Comparison of ENCODE assay signal across 22 mouse cellular contexts in the genomic region with DNA sequence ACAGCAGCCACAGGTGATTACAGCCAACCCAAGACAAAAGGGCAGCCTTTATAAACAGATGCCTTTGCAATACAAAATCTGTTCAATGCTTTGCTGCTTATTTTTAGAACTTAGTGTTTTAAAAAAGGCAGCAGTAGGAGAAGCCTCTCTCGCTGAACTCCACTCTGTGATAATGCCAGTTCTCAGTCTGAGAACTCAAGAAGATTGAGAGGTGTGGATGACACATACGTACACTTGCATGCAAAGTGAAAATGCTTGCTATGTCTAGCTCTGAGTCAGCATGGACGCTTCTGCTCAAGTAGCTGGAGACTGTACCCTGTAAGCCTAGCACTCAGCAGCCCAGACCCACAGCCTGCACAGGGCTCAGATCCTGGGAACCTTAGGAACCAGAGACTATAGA. TPM values are rescaled to one million over a fixed set of nuclear protein-coding genes. Genes with fewer than 3 reads are reported as not detected.
DNase-seq lines count a peak whose midpoint lies in the region; ATAC-seq and TF ChIP-seq lines count a peak whose summit lies in the region.
"Had no signal": no experiment of that assay in that cellular context is flagged by ENCODE, and none has a peak within 500 bp of the region (broad histone marks: within the 10 kb centered on the region; RNA-seq: fewer than 3 reads in every experiment).

No protein-coding gene starts in this region.

- TF ChIP-seq CTCF in forebrain, postnatal 0 days (IDR thresholded peaks at IDR 0.05; ENCODE audit: low read depth), result no peak

- no peak overlapping the region for H3K9ac ChIP-seq in forebrain, postnatal 0 days
- no peak overlapping the region for H3K9ac ChIP-seq in forebrain, embryonic 14.5 days (ENCODE audit: low read length)
- H3K9ac ChIP-seq: limb, embryonic 12.5 days; liver, embryonic 15.5 days; midbrain, embryonic 15.5 days had no signal

- no peak overlapping the region for H3K4me2 ChIP-seq in forebrain, postnatal 0 days (ENCODE audit: low read depth)
- no peak overlapping the region for H3K4me2 ChIP-seq in forebrain, embryonic 14.5 days (ENCODE audit: low read length)
- H3K4me2 ChIP-seq: limb, embryonic 12.5 days; liver, embryonic 15.5 days; midbrain, embryonic 15.5 days had no signal

- intact Hi-C loops in left cerebral cortex, postnatal 36 days (cut with DNase I), result no loop called here

- 38% methylated on average over 3 of the region's 3 CpGs for WGBS in forebrain, postnatal 0 days
- WGBS in forebrain, embryonic 14.5 days, result 63% methylated on average over 3 of the region's 3 CpGs

- DNase-seq in forebrain, postnatal 0 days, result peak; percentile 43
- DNase-seq in forebrain, embryonic 14.5 days (ENCODE audit: low spot score), result no peak
- peak; percentile 19 for DNase-seq in layer of hippocampus, adult 9-11 months
- DNase-seq in layer of hippocampus, adult 11-12 months (ENCODE audit: low spot score), result no peak
- DNase-seq in NIH3T3 (ENCODE audit: low read depth), result peak; percentile 2
- peak; percentile 15 to 23 for DNase-seq in left cerebral cortex, postnatal 36 days (ENCODE audit: low spot score in 2 of 2)
- DNase-seq in natural killer cell, adult 2 months (ENCODE audit: low spot score in 2 of 2), result no peak
- no peak for DNase-seq in lung, postnatal 14 days
- DNase-seq: adrenal gland, postnatal 14 days; cerebellum, adult 2 months; heart, postnatal 36 days; kidney, postnatal 10 days; thymus, postnatal 4 days had no signal

- peak; percentile 91 for ATAC-seq in forebrain, postnatal 0 days
- ATAC-seq in forebrain, embryonic 14.5 days, result no peak
- ATAC-seq: activated CD4-positive, CD25-positive, alpha-beta regulatory T cell, adult 4 months; hindbrain, embryonic 16.5 days; intestine, postnatal 0 days; lung, postnatal 0 days; midbrain, embryonic 15.5 days had no signal

- H3K9me3 ChIP-seq in forebrain, postnatal 0 days (ENCODE audit: low read length), result no peaks in the 10 kb centered on the region
- no peaks in the 10 kb centered on the region for H3K9me3 ChIP-seq in forebrain, embryonic 14.5 days (replicated peaks; ENCODE audit: control insufficient read depth, low read length)
- H3K9me3 ChIP-seq: limb, embryonic 12.5 days; liver, embryonic 15.5 days; midbrain, embryonic 15.5 days had no signal

- no peak overlapping the region for H3K27ac ChIP-seq in forebrain, postnatal 0 days (ENCODE audit: low read depth, low read length)
- no peak overlapping the region for H3K27ac ChIP-seq in forebrain, embryonic 14.5 days (ENCODE audit: low read depth, low read length)
- H3K27ac ChIP-seq: limb, embryonic 12.5 days; liver, embryonic 15.5 days; midbrain, embryonic 15.5 days had no signal

- no peaks in the 10 kb centered on the region for H3K27me3 ChIP-seq in forebrain, postnatal 0 days (ENCODE audit: insufficient read depth, low read length)
- H3K27me3 ChIP-seq in forebrain, embryonic 14.5 days (replicated peaks; ENCODE audit: control insufficient read depth, insufficient read depth, low read length), result no peaks in the 10 kb centered on the region
- H3K27me3 ChIP-seq: limb, embryonic 12.5 days; liver, embryonic 15.5 days; midbrain, embryonic 15.5 days had no signal

- H3K36me3 ChIP-seq in forebrain, postnatal 0 days (ENCODE audit: insufficient read depth), result no peaks in the 10 kb centered on the region
- no peaks in the 10 kb centered on the region for H3K36me3 ChIP-seq in forebrain, embryonic 14.5 days (ENCODE audit: control insufficient read depth, insufficient read depth, low read length)
- H3K36me3 ChIP-seq: limb, embryonic 12.5 days; liver, embryonic 15.5 days; midbrain, embryonic 15.5 days had no signal

- no peaks in the 10 kb centered on the region for H3K4me1 ChIP-seq in forebrain, postnatal 0 days (ENCODE audit: insufficient read depth)
- H3K4me1 ChIP-seq in forebrain, embryonic 14.5 days (ENCODE audit: control insufficient read depth, insufficient read depth, low read length), result no peaks in the 10 kb centered on the region
- H3K4me1 ChIP-seq: limb, embryonic 12.5 days; liver, embryonic 15.5 days; midbrain, embryonic 15.5 days had no signal

- H3K4me3 ChIP-seq in forebrain, postnatal 0 days (ENCODE audit: low read depth, low read length), result no peak overlapping the region
- H3K4me3 ChIP-seq in forebrain, embryonic 14.5 days (ENCODE audit: low read depth, low read length), result no peak overlapping the region
- H3K4me3 ChIP-seq: erythroblast, embryonic 14.5 days; limb, embryonic 12.5 days; liver, embryonic 15.5 days; midbrain, embryonic 15.5 days had no signal

RNA-seq across cellular contexts. Expression of a gene that starts 16.2 kb away (rescaled TPM):
- total RNA-seq in forebrain, postnatal 0 days (2014; rRNA removed), result 15.8 and 16.2 TPM in 2 replicates
- 13.9 and 14.3 TPM in 2 replicates for polyA plus RNA-seq in forebrain, postnatal 0 days (2015; fragmentation: Nextera tagmentation; extraction: Ambion mirVana)
- polyA plus RNA-seq in forebrain, embryonic 14.5 days (2014; fragmentation: Nextera tagmentation; extraction: Ambion mirVana), result 12.0 and 13.8 TPM in 2 replicates
- total RNA-seq in left cerebral cortex, postnatal 36 days (2021), result 10 to 100 TPM; 29.5 to 32.3 TPM
- total RNA-seq: common myeloid progenitor, adult 5-6 weeks had no signal
- polyA plus RNA-seq: activated CD4-positive, CD25-positive, alpha-beta regulatory T cell, adult 4 months had no signal

Comparison
In these comparisons a context has a peak if more than half of its experiments do, and no peak if none do; other contexts are left out.
1. DNase-seq: peak in forebrain, postnatal 0 days (single experiment), layer of hippocampus, adult 9-11 months (single experiment), NIH3T3 (single experiment) and left cerebral cortex, postnatal 36 days (2 of 2); none in forebrain, embryonic 14.5 days (single experiment), layer of hippocampus, adult 11-12 months (single experiment), natural killer cell, adult 2 months (0 of 2) and lung, postnatal 14 days (single experiment).